17 mouse cellular contexts compared by ENCODE assay signal in the genomic region with DNA sequence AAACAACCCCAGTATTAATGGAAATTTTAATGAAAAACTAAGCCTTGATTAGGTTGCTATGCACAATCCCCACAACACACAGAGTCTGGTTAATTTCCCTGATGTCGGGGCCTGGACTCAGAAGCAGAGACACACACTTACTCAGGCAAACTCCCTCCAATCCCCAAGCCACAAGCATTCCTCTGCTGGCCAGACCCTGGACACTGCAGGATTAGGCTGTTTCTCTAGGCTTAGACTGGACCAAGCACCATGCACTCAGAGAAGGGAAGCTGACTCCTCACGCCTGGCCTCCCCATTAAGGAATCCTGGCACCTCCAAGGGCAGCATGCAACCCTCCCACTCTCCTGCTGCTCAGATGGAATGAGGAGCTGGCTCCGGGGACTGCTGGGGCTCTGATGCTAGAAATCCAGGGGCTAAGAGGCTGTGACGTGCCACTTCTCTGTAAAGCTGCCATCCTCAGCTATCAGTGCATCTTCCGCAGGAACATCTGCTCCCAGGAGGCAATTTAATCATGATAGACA.
DNase-seq lines count a peak whose midpoint lies in the region; ATAC-seq and TF ChIP-seq lines count a peak whose summit lies in the region.
"Had no signal": no experiment of that assay in that cellular context is flagged by ENCODE, and none has a peak within 500 bp of the region (broad histone marks: within the 10 kb centered on the region; RNA-seq: fewer than 3 reads in every experiment).

No protein-coding gene starts in this region.

- H3K4me3 ChIP-seq in hindbrain, embryonic 14.5 days (replicated peaks; ENCODE audit: low read length), result no peak overlapping the region
- H3K4me3 ChIP-seq in midbrain, embryonic 15.5 days, result no peak overlapping the region
- no peak overlapping the region for H3K4me3 ChIP-seq in kidney, embryonic 14.5 days (ENCODE audit: low read length)
- H3K4me3 ChIP-seq in thymus, adult 2 months (ENCODE audit: control insufficient read depth, insufficient read depth, low read length), result no peak overlapping the region
- H3K4me3 ChIP-seq: embryonic facial prominence, embryonic 10.5 days; heart, adult 2 months; limb, embryonic 13.5 days; stomach, embryonic 15.5 days had no signal

- ATAC-seq in frontal cortex, adult (ENCODE audit: low TSS enrichment), result peak; percentile 72
- ATAC-seq in hindbrain, embryonic 14.5 days (ENCODE audit: low FRiP score), result peak; percentile 27; the same call in 1 of the 2 replicates
- 0 out of 2 replicates have a peak, but pooled peaks have one; percentile 45 for ATAC-seq in midbrain, embryonic 15.5 days (replicated peaks)
- no peak for ATAC-seq in kidney, embryonic 14.5 days (ENCODE audit: low FRiP score, low TSS enrichment)
- no peak for ATAC-seq in granulocyte monocyte progenitor cell, adult 5-6 weeks (replicated peaks; ENCODE audit: poor library complexity, severe bottlenecking)
- ATAC-seq: liver, postnatal 0 days had no signal

- 46% methylated on average over 5 of the region's 5 CpGs for WGBS in hindbrain, embryonic 14.5 days
- 59% methylated on average over 5 of the region's 5 CpGs for WGBS in midbrain, embryonic 15.5 days
- 72% methylated on average over 5 of the region's 5 CpGs for WGBS in kidney, embryonic 14.5 days
- 86% methylated on average over 5 of the region's 5 CpGs for WGBS in thymus, adult 2 months

- peak overlapping the region; percentile 45; the same call in 1 of the 2 replicates for H3K27ac ChIP-seq in hindbrain, embryonic 14.5 days
- H3K27ac ChIP-seq in midbrain, embryonic 15.5 days, result 0 out of 2 replicates have a peak overlapping the region, but pooled peaks have one; percentile 24
- no peak overlapping the region for H3K27ac ChIP-seq in kidney, embryonic 14.5 days (ENCODE audit: low read depth, low read length)
- H3K27ac ChIP-seq in thymus, adult 2 months (ENCODE audit: control insufficient read depth, insufficient read depth, low read length), result no peak overlapping the region
- H3K27ac ChIP-seq: embryonic facial prominence, embryonic 10.5 days; heart, adult 2 months; kidney, postnatal 0 days; limb, embryonic 13.5 days; stomach, embryonic 15.5 days had no signal

- no peaks in the 10 kb centered on the region for H3K9me3 ChIP-seq in hindbrain, embryonic 14.5 days (ENCODE audit: control insufficient read depth, low read length)
- H3K9me3 ChIP-seq in midbrain, embryonic 15.5 days, result no peaks in the 10 kb centered on the region
- no peaks in the 10 kb centered on the region for H3K9me3 ChIP-seq in kidney, embryonic 14.5 days (ENCODE audit: control insufficient read depth, low read length)
- H3K9me3 ChIP-seq: embryonic facial prominence, embryonic 10.5 days; limb, embryonic 13.5 days; stomach, embryonic 15.5 days had no signal

- 0 out of 2 replicates have a peak, but pooled peaks cover 7% of the 10 kb centered on the region for H3K4me1 ChIP-seq in hindbrain, embryonic 14.5 days (replicated peaks; ENCODE audit: control insufficient read depth, insufficient read depth, low read length)
- 0 out of 2 replicates have a peak, but pooled peaks cover 4% of the 10 kb centered on the region for H3K4me1 ChIP-seq in midbrain, embryonic 15.5 days
- no peaks in the 10 kb centered on the region for H3K4me1 ChIP-seq in kidney, embryonic 14.5 days (ENCODE audit: control insufficient read depth, insufficient read depth, low read length)
- no peaks in the 10 kb centered on the region for H3K4me1 ChIP-seq in thymus, adult 2 months (replicated peaks; ENCODE audit: control insufficient read depth, insufficient read depth, low read length)
- H3K4me1 ChIP-seq: embryonic facial prominence, embryonic 10.5 days; limb, embryonic 13.5 days; stomach, embryonic 15.5 days had no signal

- DNase-seq in frontal cortex, adult 2 months (ENCODE audit: extremely low spot score in 1 of 2, low spot score in 1 of 2), result no peak
- DNase-seq in cerebellum, adult 18-20 months, result peak; percentile 30 to 55
- DNase-seq in hindbrain, embryonic 14.5 days (ENCODE audit: low spot score), result no peak
- DNase-seq in thymus, adult 2 months, result no peak
- DNase-seq: heart, adult 2 months; liver, postnatal 0 days; lung, postnatal 4 days; right cerebral cortex, postnatal 4 days; thymus, postnatal 14 days had no signal

- H3K9ac ChIP-seq in hindbrain, embryonic 14.5 days, result no peak overlapping the region
- no peak overlapping the region for H3K9ac ChIP-seq in midbrain, embryonic 15.5 days
- no peak overlapping the region for H3K9ac ChIP-seq in kidney, embryonic 14.5 days (ENCODE audit: low read depth, low read length)
- H3K9ac ChIP-seq: limb, embryonic 13.5 days; liver, postnatal 0 days; stomach, embryonic 15.5 days had no signal

- no peaks in the 10 kb centered on the region for H3K27me3 ChIP-seq in hindbrain, embryonic 14.5 days (ENCODE audit: control insufficient read depth, insufficient read depth, low read length)
- no peaks in the 10 kb centered on the region for H3K27me3 ChIP-seq in midbrain, embryonic 15.5 days (replicated peaks)
- no peaks in the 10 kb centered on the region for H3K27me3 ChIP-seq in kidney, embryonic 14.5 days (ENCODE audit: control insufficient read depth, insufficient read depth, low read length)
- no peaks in the 10 kb centered on the region for H3K27me3 ChIP-seq in thymus, adult 2 months (ENCODE audit: control insufficient read depth, insufficient read depth, low read length)
- H3K27me3 ChIP-seq: limb, embryonic 13.5 days; stomach, embryonic 15.5 days had no signal

- no peak overlapping the region for H3K4me2 ChIP-seq in hindbrain, embryonic 14.5 days (replicated peaks)
- no peak overlapping the region for H3K4me2 ChIP-seq in midbrain, embryonic 15.5 days
- H3K4me2 ChIP-seq in kidney, embryonic 14.5 days (replicated peaks; ENCODE audit: low read depth, low read length), result no peak overlapping the region
- H3K4me2 ChIP-seq: limb, embryonic 13.5 days; stomach, embryonic 15.5 days had no signal

- no peak for TF ChIP-seq CTCF in thymus, adult 2 months (IDR thresholded peaks at IDR 0.05; ENCODE audit: borderline replicate concordance, control insufficient read depth, extremely low read depth, insufficient read depth, low read length, poor library complexity)

- no peak for TF ChIP-seq POLR2A in thymus, adult 2 months (IDR thresholded peaks at IDR 0.05; ENCODE audit: control insufficient read depth, extremely low read depth, insufficient read depth, low read length, poor library complexity)

- no peaks in the 10 kb centered on the region for H3K36me3 ChIP-seq in hindbrain, embryonic 14.5 days (replicated peaks; ENCODE audit: control insufficient read depth, insufficient read depth)
- H3K36me3 ChIP-seq in midbrain, embryonic 15.5 days (replicated peaks), result no peaks in the 10 kb centered on the region
- no peaks in the 10 kb centered on the region for H3K36me3 ChIP-seq in kidney, embryonic 14.5 days (ENCODE audit: control insufficient read depth, insufficient read depth, low read length)
- H3K36me3 ChIP-seq in thymus, adult 2 months (ENCODE audit: control insufficient read depth, insufficient read depth, low read length), result no peaks in the 10 kb centered on the region
- H3K36me3 ChIP-seq: embryonic facial prominence, embryonic 10.5 days; limb, embryonic 13.5 days; stomach, embryonic 15.5 days had no signal

Comparison
In these comparisons a context has a peak if more than half of its experiments do, and no peak if none do; other contexts are left out.
1. ATAC-seq: peak in frontal cortex, adult (single experiment), hindbrain, embryonic 14.5 days (single experiment) and midbrain, embryonic 15.5 days (single experiment); none in kidney, embryonic 14.5 days (single experiment) and granulocyte monocyte progenitor cell, adult 5-6 weeks (single experiment).
2. DNase-seq: peak in cerebellum, adult 18-20 months (2 of 2); none in frontal cortex, adult 2 months (0 of 2), hindbrain, embryonic 14.5 days (single experiment) and thymus, adult 2 months (single experiment).
3. H3K27ac ChIP-seq: peak in hindbrain, embryonic 14.5 days (single experiment) and midbrain, embryonic 15.5 days (single experiment); none in kidney, embryonic 14.5 days (single experiment) and thymus, adult 2 months (single experiment).